Mouse (Mus musculus) ES-E14 (cell line): ENCODE data around the gene Bcas2.

Experiments used
- CHD2 ChIP-seq: IDR thresholded peaks from 2 replicates; pipeline ENCODE4 v1.6.1; 2014; ENCODE audit warnings: mild to moderate bottlenecking, low read depth, low read length, inconsistent platforms
- HCFC1 ChIP-seq: IDR thresholded peaks from 2 replicates; pipeline ENCODE4 v1.6.1; 2012; ENCODE audit warnings: low read length, inconsistent platforms, borderline replicate concordance; ENCODE audit not compliant: insufficient read depth

GRCm38 (mm10) chr3:103130236-103130751, 41.2 kb upstream of the Bcas2 start:
- no peak for TF ChIP-seq CHD2
- no peak for TF ChIP-seq HCFC1
